Mouse (Mus musculus) spleen, postnatal 4 days (tissue): Measurements from ENCODE around the gene Zfp978.
"Not testable (repeated sequence)": the region's sequence is repeated elsewhere in the genome, so short reads cannot be mapped to it uniquely, and the experiment has no call there.

Source experiments
- DNase-seq, 2 experiments: peaks; one replicate each; pipeline ENCODE4 v3.0.0; 2022; ENCODE audit warnings: low spot score in 2 of 2

Zfp978 gene

GRCm38 (mm10) chr4:147361003-147361402 lies at the start of gene Zfp978:
Gene Zfp978 (plus strand): TSS chr4:147361303.
- DNase-seq: not testable (repeated sequence)

GRCm38 (mm10) chr4:147335036-147335690 lies 25.9 kb upstream of the Zfp978 start:
- not testable (repeated sequence) for DNase-seq

- DNase-seq: peak in 1 of 2 experiments; percentile 69
These were observed 25.3 kb upstream of the Zfp978 start for GRCm38 (mm10) chr4:147335691-147336367.

GRCm38 (mm10) chr4:147336368-147337195 lies 24.5 kb upstream of the Zfp978 start:
- DNase-seq: peak in 1 of 2 experiments; percentile 76

GRCm38 (mm10) chr4:147337520-147337919 lies 23.6 kb upstream of the Zfp978 start:
- peak in 1 of 2 experiments; percentile 71 for DNase-seq

- peak in 1 of 2 experiments; percentile 76 for DNase-seq
These were observed 23.0 kb upstream of the Zfp978 start for GRCm38 (mm10) chr4:147338032-147338610.

- DNase-seq: peak in 1 of 2 experiments; percentile 67
These were observed 22.4 kb upstream of the Zfp978 start for GRCm38 (mm10) chr4:147338706-147339105.

GRCm38 (mm10) chr4:147339601-147340219 lies 21.4 kb upstream of the Zfp978 start:
- DNase-seq: peak; percentile 48 to 83

GRCm38 (mm10) chr4:147340236-147340635 lies 20.9 kb upstream of the Zfp978 start:
- peak in 1 of 2 experiments; percentile 66 for DNase-seq

- peak in 1 of 2 experiments; percentile 64 for DNase-seq
These were observed 20.2 kb upstream of the Zfp978 start for GRCm38 (mm10) chr4:147340876-147341275.

- DNase-seq: peak in 1 of 2 experiments; percentile 81
These were observed 17.8 kb upstream of the Zfp978 start for GRCm38 (mm10) chr4:147343042-147343908.

GRCm38 (mm10) chr4:147345061-147345554 lies 16.0 kb upstream of the Zfp978 start:
- DNase-seq: peak in 1 of 2 experiments; percentile 59

- peak in 1 of 2 experiments; percentile 66 for DNase-seq
These were observed 14.6 kb upstream of the Zfp978 start for GRCm38 (mm10) chr4:147346361-147347035.

- DNase-seq: peak in 1 of 2 experiments; percentile 57
These were observed 13.8 kb upstream of the Zfp978 start for GRCm38 (mm10) chr4:147347300-147347699.

- DNase-seq: peak in 1 of 2 experiments; percentile 60
These were observed 13.2 kb upstream of the Zfp978 start for GRCm38 (mm10) chr4:147347880-147348279.

GRCm38 (mm10) chr4:147348401-147348800 lies 12.7 kb upstream of the Zfp978 start:
- peak in 1 of 2 experiments; percentile 54 for DNase-seq

GRCm38 (mm10) chr4:147348906-147349686 lies 12.0 kb upstream of the Zfp978 start:
- DNase-seq: peak; percentile 50 to 83

- DNase-seq: peak in 1 of 2 experiments; percentile 74
These were observed 11.3 kb upstream of the Zfp978 start for GRCm38 (mm10) chr4:147349687-147350415.
